Mouse (Mus musculus): ENCODE data around the gene Rbm8a. TPM values are rescaled to one million over a fixed set of nuclear protein-coding genes. Genes with fewer than 3 reads are reported as not detected.

The Rbm8a gene
- polyA plus RNA-seq, 1 experiment from 2014 or later: 115 TPM

GRCm38 (mm10) chr3:96595661-96596060, 34.1 kb upstream of the Rbm8a start:
- H3K27me3 ChIP-seq (ENCODE audit: control insufficient read depth, insufficient read depth, low read length): no peaks in the 10 kb centered on the region
- no peaks in the 10 kb centered on the region for H3K36me3 ChIP-seq (ENCODE audit: control insufficient read depth, insufficient read depth, low read length)
- no peak overlapping the region for H3K27ac ChIP-seq (ENCODE audit: low read depth, low read length)
- peak overlapping the region; percentile 69 for H3K9ac ChIP-seq (replicated peaks; ENCODE audit: low read depth, low read length)
- H3K4me3 ChIP-seq (ENCODE audit: low read depth, low read length): peak overlapping the region; percentile 54; the same call in 1 of the 2 replicates
- H3K4me2 ChIP-seq (ENCODE audit: low read depth, low read length): peak overlapping the region; percentile 64
- peaks cover 31% of the 10 kb centered on the region for H3K4me1 ChIP-seq (ENCODE audit: control insufficient read depth, insufficient read depth, low read length)
- H3K9me3 ChIP-seq (ENCODE audit: control insufficient read depth, low read length): no peaks in the 10 kb centered on the region
- WGBS: 20% methylated on average over 6 of the region's 6 CpGs
- ATAC-seq (ENCODE audit: low read depth): no peak

- Histone ChIP-seq H3K4me2 (ENCODE audit: low read depth, low read length) (peak within 1 kb of the TSS; percentile 64), H3K4me1 (ENCODE audit: control insufficient read depth, insufficient read depth, low read length) (peaks cover 31% of the 10 kb centered on the region), H3K36me3 (ENCODE audit: control insufficient read depth, insufficient read depth, low read length) (no peaks in the 10 kb centered on the region), H3K27ac (ENCODE audit: low read depth, low read length) (peak within 1 kb of the TSS; percentile 75; the same call in 1 of the 2 replicates), H3K9me3 (ENCODE audit: control insufficient read depth, low read length) (no peaks in the 10 kb centered on the region), H3K9ac (replicated peaks; ENCODE audit: low read depth, low read length) (peak within 1 kb of the TSS; percentile 69), H3K27me3 (ENCODE audit: control insufficient read depth, insufficient read depth, low read length) (no peaks in the 10 kb centered on the region), H3K4me3 (ENCODE audit: low read depth, low read length) (peak within 1 kb of the TSS; percentile 54)
- WGBS: under 1% methylated on average over 16 of the region's 23 CpGs
- no peak for ATAC-seq (ENCODE audit: low read depth)
These were observed 33.5 kb upstream of the Rbm8a start, which contains the start of gene Ankrd34a for GRCm38 (mm10) chr3:96596228-96596707. Ankrd34a (plus strand) TSS chr3:96596636.

DNA sequence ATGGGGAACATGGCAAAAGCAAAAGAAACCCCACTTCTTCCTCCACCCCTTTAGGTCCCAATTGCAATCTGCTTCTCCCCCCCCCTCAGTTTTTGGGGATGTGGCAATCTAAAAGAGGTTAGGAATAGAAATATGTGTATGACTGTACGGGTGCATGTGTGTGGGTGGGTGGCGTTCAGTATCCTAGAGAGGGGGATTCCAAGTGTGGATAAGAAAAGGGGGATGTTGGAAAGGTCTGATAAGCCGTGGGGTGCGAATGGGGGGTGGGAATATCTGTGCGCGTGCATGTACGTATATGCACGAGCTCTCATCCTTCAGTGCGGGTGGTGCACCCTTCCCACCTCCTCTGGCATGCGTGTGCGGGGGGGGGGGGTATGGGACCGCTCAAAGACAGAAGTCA, 32.9 kb upstream of the Rbm8a start:
- H3K4me3 ChIP-seq (ENCODE audit: low read depth, low read length): peak overlapping the region; percentile 54
- H3K9me3 ChIP-seq (ENCODE audit: control insufficient read depth, low read length): no peaks in the 10 kb centered on the region
- H3K9ac ChIP-seq (replicated peaks; ENCODE audit: low read depth, low read length): peak overlapping the region; percentile 69
- H3K27me3 ChIP-seq (ENCODE audit: control insufficient read depth, insufficient read depth, low read length): no peaks in the 10 kb centered on the region
- ATAC-seq (ENCODE audit: low read depth): no peak
- H3K36me3 ChIP-seq (ENCODE audit: control insufficient read depth, insufficient read depth, low read length): no peaks in the 10 kb centered on the region
- WGBS: 1% methylated on average over 11 of the region's 12 CpGs
- peaks cover 31% of the 10 kb centered on the region for H3K4me1 ChIP-seq (ENCODE audit: control insufficient read depth, insufficient read depth, low read length)
- H3K27ac ChIP-seq (ENCODE audit: low read depth, low read length): peak overlapping the region; percentile 50; the same call in 1 of the 2 replicates
- peak overlapping the region; percentile 64 for H3K4me2 ChIP-seq (ENCODE audit: low read depth, low read length)

DNA sequence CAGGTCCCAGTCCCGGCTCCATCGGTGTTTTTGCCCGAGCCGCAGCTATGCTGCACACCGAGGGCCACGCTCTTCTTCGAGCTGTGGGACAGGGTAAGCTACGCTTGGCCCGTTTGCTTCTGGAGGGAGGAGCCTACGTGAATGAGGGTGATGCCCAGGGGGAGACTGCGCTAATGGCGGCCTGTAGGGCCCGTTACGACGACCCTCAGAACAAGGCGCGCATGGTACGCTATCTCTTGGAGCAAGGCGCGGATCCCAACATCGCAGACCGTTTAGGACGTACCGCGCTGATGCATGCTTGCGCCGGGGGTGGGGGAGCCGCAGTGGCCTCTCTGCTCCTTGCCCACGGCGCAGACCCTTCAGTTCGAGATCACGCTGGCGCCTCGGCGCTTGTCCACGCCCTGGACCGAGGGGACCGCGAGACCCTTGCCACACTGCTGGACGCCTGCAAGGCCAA, 32.3 kb upstream of the Rbm8a start:
- Histone ChIP-seq H3K9ac (replicated peaks; ENCODE audit: low read depth, low read length) (peak overlapping the region; percentile 69), H3K4me2 (ENCODE audit: low read depth, low read length) (peak overlapping the region; percentile 64), H3K27ac (ENCODE audit: low read depth, low read length) (peak overlapping the region; percentile 75; the same call in 1 of the 2 replicates), H3K36me3 (ENCODE audit: control insufficient read depth, insufficient read depth, low read length) (no peaks in the 10 kb centered on the region), H3K9me3 (ENCODE audit: control insufficient read depth, low read length) (no peaks in the 10 kb centered on the region), H3K27me3 (ENCODE audit: control insufficient read depth, insufficient read depth, low read length) (no peaks in the 10 kb centered on the region), H3K4me1 (ENCODE audit: control insufficient read depth, insufficient read depth, low read length) (peaks cover 37% of the 10 kb centered on the region), H3K4me3 (ENCODE audit: low read depth, low read length) (peak overlapping the region; percentile 54)
- under 1% methylated on average over 40 of the region's 40 CpGs for WGBS
- 0 out of 2 replicates have a peak, but pooled peaks have one; percentile 2 for ATAC-seq (ENCODE audit: low read depth)

DNA sequence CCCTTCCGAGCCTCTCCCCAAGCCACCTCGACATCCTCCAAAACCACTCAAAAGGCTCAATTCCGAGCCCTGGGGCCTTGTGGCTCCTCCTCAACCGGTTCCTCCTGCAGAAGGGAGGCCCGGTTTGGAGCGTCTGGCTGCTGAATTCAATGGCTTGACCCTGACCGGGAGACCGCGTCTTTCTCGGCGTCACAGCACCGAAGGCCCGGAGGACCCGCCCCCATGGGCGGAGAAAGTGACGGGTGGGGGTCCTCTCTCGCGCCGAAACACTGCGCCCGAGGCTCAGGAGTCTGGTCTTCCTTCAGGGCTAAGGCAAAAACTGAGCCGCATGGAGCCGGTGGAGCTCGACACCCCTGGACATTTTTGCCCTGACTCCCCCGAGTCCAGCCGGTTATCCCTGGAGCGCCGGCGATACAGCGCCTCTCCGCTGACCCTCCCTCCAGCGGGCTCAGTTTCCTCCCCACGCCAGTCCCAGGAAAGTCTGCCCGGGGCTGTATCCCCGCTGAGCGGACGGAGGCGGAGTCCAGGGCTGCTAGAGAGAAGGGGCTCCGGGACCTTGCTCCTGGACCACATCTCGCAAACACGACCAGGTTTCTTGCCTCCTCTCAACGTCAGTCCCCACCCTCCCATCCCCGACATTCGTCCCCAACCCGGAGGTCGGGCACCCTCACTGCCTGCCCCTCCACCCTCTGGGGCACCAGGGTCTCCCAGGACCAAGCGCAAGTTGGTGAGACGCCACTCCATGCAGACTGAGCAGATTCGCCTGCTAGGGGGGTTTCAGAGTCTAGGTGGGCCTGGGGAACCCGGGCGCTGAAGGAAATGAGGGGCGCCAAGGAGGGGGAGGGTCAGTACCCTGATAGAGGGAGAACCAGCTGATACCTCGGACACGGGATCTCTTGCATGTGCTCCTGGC, 31.3 kb upstream of the Rbm8a start:
- ATAC-seq (ENCODE audit: low read depth): no peak
- H3K9me3 ChIP-seq (ENCODE audit: control insufficient read depth, low read length): no peaks in the 10 kb centered on the region
- peaks cover 38% of the 10 kb centered on the region for H3K4me1 ChIP-seq (ENCODE audit: control insufficient read depth, insufficient read depth, low read length)
- 1% methylated on average over 47 of the region's 54 CpGs for WGBS
- peak overlapping the region; percentile 69 for H3K9ac ChIP-seq (replicated peaks; ENCODE audit: low read depth, low read length)
- H3K36me3 ChIP-seq (ENCODE audit: control insufficient read depth, insufficient read depth, low read length): no peaks in the 10 kb centered on the region
- peak overlapping the region; percentile 54 for H3K4me3 ChIP-seq (ENCODE audit: low read depth, low read length)
- H3K27me3 ChIP-seq (ENCODE audit: control insufficient read depth, insufficient read depth, low read length): no peaks in the 10 kb centered on the region
- H3K27ac ChIP-seq (ENCODE audit: low read depth, low read length): peak overlapping the region; percentile 75
- peak overlapping the region; percentile 64 for H3K4me2 ChIP-seq (ENCODE audit: low read depth, low read length)

DNA sequence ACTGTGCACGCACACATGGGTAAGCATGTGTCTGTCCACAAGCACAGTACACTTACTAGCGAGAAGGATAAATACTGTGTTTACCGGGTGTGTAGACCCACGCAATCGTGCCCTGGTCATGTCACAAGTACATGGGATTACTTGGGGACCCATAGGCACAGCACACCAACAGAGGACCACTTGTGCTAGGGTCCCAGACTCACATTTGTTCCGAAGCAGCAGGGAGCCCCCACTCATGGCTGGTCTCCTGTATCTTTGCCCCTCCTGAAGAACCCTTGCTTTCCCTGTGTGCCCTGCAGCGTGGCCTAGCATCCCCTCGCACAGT, 30.7 kb upstream of the Rbm8a start:
- H3K4me3 ChIP-seq (ENCODE audit: low read depth, low read length): no peak overlapping the region
- H3K9me3 ChIP-seq (ENCODE audit: control insufficient read depth, low read length): no peaks in the 10 kb centered on the region
- no peak overlapping the region for H3K27ac ChIP-seq (ENCODE audit: low read depth, low read length)
- ATAC-seq (ENCODE audit: low read depth): no peak
- H3K4me2 ChIP-seq (ENCODE audit: low read depth, low read length): peak overlapping the region; percentile 64
- H3K36me3 ChIP-seq (ENCODE audit: control insufficient read depth, insufficient read depth, low read length): no peaks in the 10 kb centered on the region
- H3K4me1 ChIP-seq (ENCODE audit: control insufficient read depth, insufficient read depth, low read length): peaks cover 45% of the 10 kb centered on the region
- 40% methylated on average over 8 of the region's 8 CpGs for WGBS
- H3K27me3 ChIP-seq (ENCODE audit: control insufficient read depth, insufficient read depth, low read length): no peaks in the 10 kb centered on the region
- H3K9ac ChIP-seq (replicated peaks; ENCODE audit: low read depth, low read length): no peak overlapping the region

GRCm38 (mm10) chr3:96599411-96599810, 30.3 kb upstream of the Rbm8a start:
- Histone ChIP-seq H3K4me2 (ENCODE audit: low read depth, low read length) (peak overlapping the region; percentile 64; the same call in 1 of the 2 replicates), H3K36me3 (ENCODE audit: control insufficient read depth, insufficient read depth, low read length) (no peaks in the 10 kb centered on the region), H3K9ac (replicated peaks; ENCODE audit: low read depth, low read length) (no peak overlapping the region), H3K27me3 (ENCODE audit: control insufficient read depth, insufficient read depth, low read length) (no peaks in the 10 kb centered on the region), H3K27ac (ENCODE audit: low read depth, low read length) (no peak overlapping the region), H3K9me3 (ENCODE audit: control insufficient read depth, low read length) (no peaks in the 10 kb centered on the region), H3K4me1 (ENCODE audit: control insufficient read depth, insufficient read depth, low read length) (peaks cover 48% of the 10 kb centered on the region), H3K4me3 (ENCODE audit: low read depth, low read length) (no peak overlapping the region)
- WGBS: 82% methylated on average over 3 of the region's 3 CpGs
- no peak for ATAC-seq (ENCODE audit: low read depth)

- no peaks in the 10 kb centered on the region for H3K9me3 ChIP-seq (ENCODE audit: control insufficient read depth, low read length)
- peak within 1 kb of the TSS; percentile 83 for H3K4me3 ChIP-seq (ENCODE audit: low read depth, low read length)
- H3K27ac ChIP-seq (ENCODE audit: low read depth, low read length): peak within 1 kb of the TSS; percentile 95
- H3K4me1 ChIP-seq (ENCODE audit: control insufficient read depth, insufficient read depth, low read length): peaks cover 53% of the 10 kb centered on the region
- no peaks in the 10 kb centered on the region for H3K27me3 ChIP-seq (ENCODE audit: control insufficient read depth, insufficient read depth, low read length)
- H3K4me2 ChIP-seq (ENCODE audit: low read depth, low read length): peak within 1 kb of the TSS; percentile 72
- 1% methylated on average over 27 of the region's 27 CpGs for WGBS
- H3K9ac ChIP-seq (replicated peaks; ENCODE audit: low read depth, low read length): peak within 1 kb of the TSS; percentile 94
- no peaks in the 10 kb centered on the region for H3K36me3 ChIP-seq (ENCODE audit: control insufficient read depth, insufficient read depth, low read length)
- ATAC-seq (ENCODE audit: low read depth): peak; percentile 92
These were observed 29.0 kb upstream of the Rbm8a start, which contains the start of gene Lix1l for GRCm38 (mm10) chr3:96600639-96601250. Lix1l (plus strand) TSS chr3:96601149.
